Mouse (Mus musculus) heart, postnatal 14 days (tissue): ENCODE results near the gene 4930524B15Rik. TPM values are rescaled to one million over a fixed set of nuclear protein-coding genes. Genes with fewer than 3 reads are reported as not detected.
A peak's percentile ranks its signal among the peaks of the same experiment; 100 is the strongest.
"Not testable (repeated sequence)": the region's sequence is repeated elsewhere in the genome, so short reads cannot be mapped to it uniquely, and the experiment has no call there.

ENCODE experiments used
- DNase-seq, 2 experiments: peaks; one replicate each; pipeline ENCODE4 v3.0.0; 2021 to 2022
- intact Hi-C: fragments of 180-260 bp; cut with DNase I; formaldehyde crosslinking; loops from one replicate; pipeline ENCODE4 v1.15.1; 2025
- total RNA-seq, 2 experiments: library from RNA; stranded (reverse); gene quantifications; 2 replicates each; pipeline ENCODE4 v1.2.3; 2021

4930524B15Rik gene
- total RNA-seq, 2 experiments from 2014 or later, result not detected

GRCm38 (mm10) chr11:31982247-31982943 lies 17.0 kb downstream of the 4930524B15Rik start:
- DNase-seq, intact Hi-C loops: not testable (repeated sequence)

DNA sequence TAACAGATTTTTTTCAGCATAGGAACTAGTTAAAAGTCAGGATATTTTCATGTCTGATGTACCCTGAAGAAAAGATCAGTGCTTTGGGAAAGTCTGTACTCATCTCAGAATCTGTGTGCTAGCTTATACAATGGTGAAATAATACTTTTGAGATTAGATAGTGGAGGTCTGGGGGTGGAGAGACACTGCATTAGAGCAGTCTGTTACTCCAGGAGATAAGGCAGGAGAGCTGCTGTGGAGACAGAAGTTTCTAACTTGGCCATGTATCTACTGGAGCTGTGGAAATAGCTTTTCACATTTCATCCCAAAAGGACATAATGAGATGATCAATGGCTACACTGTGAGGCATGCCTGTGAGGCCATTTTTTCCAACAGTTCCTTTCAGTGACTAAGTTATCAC lies 17.9 kb downstream of the 4930524B15Rik start:
- intact Hi-C loops, result no loop called here
- no peak for DNase-seq

GRCm38 (mm10) chr11:31984786-31985185 lies 19.4 kb downstream of the 4930524B15Rik start:
- intact Hi-C loops, result no loop called here
- DNase-seq, result no peak

DNA sequence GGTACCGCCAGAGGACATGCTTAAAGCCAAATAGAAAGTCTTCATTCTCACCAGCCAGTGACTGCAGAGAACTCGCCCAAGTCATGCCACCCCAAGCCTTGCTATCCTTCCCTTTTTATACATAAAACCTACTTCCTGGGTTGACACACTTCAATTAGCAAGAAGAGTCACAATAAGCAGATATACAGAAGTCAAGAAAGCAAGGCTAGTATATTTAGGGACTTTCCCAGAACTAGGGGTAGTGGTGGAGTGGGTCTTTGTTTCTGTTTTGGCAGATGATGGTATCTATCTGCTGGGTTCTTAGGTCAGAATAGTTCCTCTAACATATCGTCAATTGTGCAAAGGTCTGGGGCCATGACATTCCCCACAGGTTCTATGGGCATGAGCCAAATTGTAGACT lies 27.1 kb downstream of the 4930524B15Rik start:
- no peak for DNase-seq
- intact Hi-C loops, result no loop called here

DNA sequence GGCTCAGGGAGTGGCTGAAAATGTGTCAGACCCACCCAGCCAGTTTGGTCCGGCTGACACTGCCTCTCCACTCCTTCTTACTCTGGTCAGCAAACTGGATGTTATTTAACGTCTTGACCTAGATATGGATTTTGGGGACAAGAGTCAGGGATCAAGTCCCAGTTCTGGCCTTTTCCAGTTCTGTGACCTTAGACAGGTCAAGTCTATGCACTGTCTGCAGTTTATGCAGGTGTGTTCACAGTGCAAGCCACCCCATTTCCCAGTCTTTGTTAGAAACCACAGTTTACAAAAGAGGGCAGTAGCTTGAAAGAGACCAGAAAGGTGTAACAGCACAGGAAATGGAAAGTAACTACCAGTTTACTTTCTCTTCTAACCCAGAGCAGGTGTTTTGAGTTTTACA lies 34.3 kb downstream of the 4930524B15Rik start:
- no peak for DNase-seq
- intact Hi-C loops, result loop anchor here (2.0 to 10.0 kb wide), 2 partner anchors 135 to 163 kb away; no protein-coding TSS in a partner anchor

GRCm38 (mm10) chr11:32000281-32000680 lies 34.9 kb downstream of the 4930524B15Rik start, which contains the start of gene Nsg2:
TSS of gene Nsg2 (plus strand) at chr11:32000463.
- peak; percentile 60 to 73 for DNase-seq
- intact Hi-C loops, result loop anchor here (10.0 kb wide), 1 partner anchor 135 kb away; no protein-coding TSS in a partner anchor

DNA sequence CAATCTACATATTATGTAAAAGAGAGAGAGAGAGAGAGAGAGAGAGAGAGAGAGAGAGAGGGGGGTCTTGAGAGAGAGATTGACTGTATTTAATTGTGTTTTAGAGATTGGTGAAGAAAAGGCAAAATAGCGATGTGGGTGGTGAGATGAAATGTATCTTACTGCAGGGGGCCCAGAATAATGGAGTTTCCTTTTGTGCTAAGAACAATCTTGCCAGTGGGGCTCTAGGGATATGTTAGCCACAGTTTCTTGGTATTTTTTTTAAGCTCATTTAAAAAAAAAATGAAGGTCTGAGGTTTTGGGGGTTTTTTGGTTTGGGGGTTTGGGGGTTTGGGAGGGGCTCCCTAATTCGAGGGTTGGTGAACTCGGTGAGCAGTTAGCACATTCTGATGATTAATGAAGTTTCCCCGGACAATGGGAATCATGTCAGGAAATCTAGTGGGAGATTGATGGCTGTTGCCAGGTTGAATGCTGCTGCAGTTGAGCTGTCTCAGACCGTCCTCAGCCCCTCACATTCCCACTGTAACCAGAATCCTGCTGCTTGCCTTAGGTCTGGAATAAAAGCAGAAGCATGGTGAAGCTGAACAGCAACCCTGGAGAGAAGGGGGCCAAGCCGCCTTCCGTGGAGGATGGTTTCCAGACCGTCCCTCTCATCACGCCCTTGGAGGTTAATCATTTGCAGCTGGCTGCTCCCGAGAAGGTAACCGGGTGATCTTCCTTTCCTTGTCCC lies 36.0 kb downstream of the 4930524B15Rik start:
- DNase-seq, result no peak
- intact Hi-C loops, result loop anchor here (10.0 kb wide), 1 partner anchor 133 kb away; no protein-coding TSS in a partner anchor

- no peak for DNase-seq
- intact Hi-C loops, result loop anchor here (10.0 kb wide), 1 partner anchor 132 kb away; no protein-coding TSS in a partner anchor
Observed at GRCm38 (mm10) chr11:32002670-32003072, 37.3 kb downstream of the 4930524B15Rik start.

- intact Hi-C loops, result loop anchor here (10.0 kb wide), 1 partner anchor 127 kb away; no protein-coding TSS in a partner anchor
- not testable (repeated sequence) for DNase-seq
Observed at GRCm38 (mm10) chr11:32008049-32008448, 42.7 kb downstream of the 4930524B15Rik start.

GRCm38 (mm10) chr11:32008852-32009251 lies 43.5 kb downstream of the 4930524B15Rik start:
- intact Hi-C loops, result loop anchor here (10.0 kb wide), 1 partner anchor 126 kb away; no protein-coding TSS in a partner anchor
- no peak for DNase-seq

- intact Hi-C loops, result loop anchor here (10.0 kb wide), 1 partner anchor 125 kb away; no protein-coding TSS in a partner anchor
- peak in 1 of 2 experiments; percentile 16 for DNase-seq
Observed at GRCm38 (mm10) chr11:32009961-32010662, 44.7 kb downstream of the 4930524B15Rik start.

DNA sequence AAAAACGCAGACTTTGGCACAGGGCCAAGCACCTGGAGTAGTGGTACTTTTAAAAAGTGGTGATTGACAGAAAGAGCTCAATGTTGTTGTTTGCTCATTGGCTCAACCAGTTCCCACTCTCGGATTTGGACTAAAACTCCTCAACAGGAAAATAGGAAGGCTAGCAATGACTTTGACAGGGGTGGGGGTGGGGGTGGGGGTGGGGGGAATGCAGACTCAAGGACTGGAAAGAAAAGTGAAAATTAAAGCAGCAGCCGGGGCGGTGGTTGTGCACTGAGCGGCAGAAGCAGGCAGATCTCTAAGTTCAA lies 45.2 kb downstream of the 4930524B15Rik start:
- no peak for DNase-seq
- intact Hi-C loops, result no loop called here

DNA sequence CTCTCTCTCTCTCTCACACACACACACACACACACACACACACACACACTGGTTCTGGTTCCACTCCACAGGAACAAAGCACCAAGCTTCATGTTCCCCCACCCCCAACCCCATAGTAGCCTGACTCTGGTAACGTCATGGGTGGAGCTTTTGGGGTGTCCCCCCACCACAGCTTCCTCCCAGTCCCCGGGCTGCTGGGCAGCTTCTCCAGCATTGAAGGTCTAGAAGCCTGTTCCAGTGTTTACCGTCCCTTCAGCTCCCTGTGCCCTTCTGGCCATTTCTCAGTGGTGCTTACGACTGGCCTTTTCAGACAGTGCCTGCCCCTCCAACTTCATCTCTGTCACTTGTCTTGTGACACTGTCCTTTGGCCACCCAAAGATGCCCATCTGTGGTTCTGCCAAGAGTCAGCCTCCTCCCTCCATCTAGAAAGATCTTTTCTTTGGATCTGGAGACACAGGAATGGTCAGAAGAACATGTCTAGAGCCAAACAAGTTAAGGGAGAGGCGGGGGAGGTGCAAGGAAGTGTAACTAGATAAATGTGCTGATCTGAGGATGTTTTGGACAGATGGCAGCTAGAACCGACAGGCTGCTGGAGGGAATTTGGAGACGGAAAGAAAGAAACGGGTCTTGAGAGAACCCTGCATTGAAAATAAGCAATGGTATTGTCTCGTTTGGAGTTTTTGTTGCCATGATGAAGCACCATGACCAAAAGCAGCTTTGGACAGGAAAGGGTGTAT lies 46.6 kb downstream of the 4930524B15Rik start:
- DNase-seq, result no peak
- intact Hi-C loops, result no loop called here

- intact Hi-C loops, result no loop called here
Observed at GRCm38 (mm10) chr11:32013014-32013427, 47.6 kb downstream of the 4930524B15Rik start.

GRCm38 (mm10) chr11:32013561-32013960 lies 48.2 kb downstream of the 4930524B15Rik start:
- intact Hi-C loops, result no loop called here
- no peak for DNase-seq

More at GRCm38 (mm10) chr11:32013014-32013427, 47.6 kb downstream of the 4930524B15Rik start:
- no peak for DNase-seq

DNA sequence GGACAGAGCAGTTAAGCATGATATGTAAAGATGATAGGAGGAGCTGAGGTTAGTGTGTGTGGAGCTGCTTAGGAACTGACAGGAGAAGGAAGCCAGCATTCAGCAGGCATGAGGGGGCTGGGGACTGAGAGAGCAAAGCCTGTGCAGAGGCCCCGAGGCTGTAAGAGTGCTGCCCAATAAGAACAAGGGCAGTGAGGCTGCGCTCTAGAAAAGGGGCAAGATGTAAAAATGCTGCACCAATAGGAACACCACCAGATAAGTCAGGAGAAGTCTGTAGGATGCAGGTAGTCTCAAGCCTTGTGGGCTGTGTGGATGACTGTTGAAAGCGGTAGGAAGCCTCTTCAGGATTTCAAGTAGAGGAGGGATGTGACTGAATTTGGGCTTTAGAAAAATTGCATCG lies 52.8 kb downstream of the 4930524B15Rik start:
- intact Hi-C loops, result no loop called here
- DNase-seq, result no peak

GRCm38 (mm10) chr11:32020031-32020965 lies 54.9 kb downstream of the 4930524B15Rik start:
- intact Hi-C loops, result loop anchor here (5.0 kb wide), 1 partner anchor 42 kb away; no protein-coding TSS in a partner anchor
- peak; percentile 11 to 41 for DNase-seq

DNA sequence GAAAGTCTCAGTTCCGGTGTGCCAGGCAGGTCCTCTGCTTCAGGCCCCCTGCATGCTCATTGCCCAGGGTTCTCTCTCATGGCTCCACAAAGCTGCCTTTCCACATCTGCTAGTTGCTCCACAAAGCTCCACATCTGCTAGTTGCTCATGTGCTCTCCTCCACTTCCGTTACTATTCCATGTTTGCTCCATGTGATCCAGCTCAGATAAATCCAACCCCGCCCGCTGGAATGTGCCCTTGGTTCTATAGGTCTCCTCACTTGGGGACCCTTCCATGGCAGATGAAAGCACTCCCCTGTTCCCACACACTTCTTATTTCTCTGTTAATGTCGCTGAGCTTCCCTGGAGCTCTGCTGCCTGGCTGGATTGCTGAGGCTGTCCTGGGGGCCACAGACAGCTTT lies 61.2 kb downstream of the 4930524B15Rik start:
- DNase-seq, result no peak
- intact Hi-C loops, result no loop called here
